ENCODE assay signal across 8 mouse cellular contexts in the genomic region with DNA sequence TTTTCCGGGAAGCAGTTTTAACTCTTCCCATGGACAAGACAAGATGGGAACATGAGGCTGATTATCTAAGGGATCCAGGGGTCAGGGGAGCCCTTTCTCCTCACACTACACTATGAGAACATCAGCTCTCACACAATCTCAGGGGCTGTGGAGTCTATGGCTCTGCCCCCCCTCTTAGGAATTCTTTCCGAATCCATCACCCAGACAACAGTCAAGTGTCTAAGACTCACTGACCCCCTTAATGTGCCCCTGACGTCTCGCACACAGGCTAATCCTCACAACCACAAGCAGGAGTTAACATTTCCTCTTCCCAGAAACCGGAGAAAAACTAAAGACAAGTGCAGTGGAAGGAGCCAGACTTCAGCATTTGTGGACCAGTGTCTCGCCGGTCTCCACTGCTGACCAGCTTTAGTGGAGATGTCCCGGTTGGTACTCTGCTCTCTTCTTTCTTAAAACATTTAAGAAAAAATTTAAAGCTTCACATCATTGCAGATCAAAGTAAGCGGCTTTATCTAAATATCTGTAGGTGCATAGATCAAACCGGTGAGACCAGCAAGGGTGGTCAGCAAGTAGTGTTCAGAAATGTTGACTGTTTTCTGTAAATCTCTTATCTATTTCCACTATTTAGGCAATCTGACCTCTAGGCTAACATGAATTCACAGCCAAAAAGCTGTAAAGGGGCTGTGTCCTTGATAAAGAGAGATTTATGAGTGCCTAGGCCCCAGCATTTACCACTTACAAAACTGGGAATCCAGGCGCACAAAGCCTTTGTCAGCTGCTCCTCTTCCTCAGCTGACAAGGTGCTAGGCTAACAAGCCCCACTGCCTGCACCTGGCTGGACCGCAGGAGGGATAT. TPM values are rescaled to one million over a fixed set of nuclear protein-coding genes. Genes with fewer than 3 reads are reported as not detected.
DNase-seq lines count a peak whose midpoint lies in the region; ATAC-seq lines count a peak whose summit lies in the region.

No protein-coding gene starts in this region.

- H3K9ac ChIP-seq in kidney, embryonic 14.5 days (ENCODE audit: low read depth, low read length), result peak overlapping the region; percentile 34; the same call in 1 of the 2 replicates
- H3K9ac ChIP-seq in hindbrain, embryonic 14.5 days, result peak overlapping the region; percentile 82
- peak overlapping the region; percentile 38 for H3K9ac ChIP-seq in midbrain, embryonic 14.5 days (replicated peaks; ENCODE audit: low read length)

- H3K9me3 ChIP-seq in kidney, embryonic 14.5 days (ENCODE audit: control insufficient read depth, low read length), result no peaks in the 10 kb centered on the region
- H3K9me3 ChIP-seq in hindbrain, embryonic 14.5 days (ENCODE audit: control insufficient read depth, low read length), result no peaks in the 10 kb centered on the region
- no peaks in the 10 kb centered on the region for H3K9me3 ChIP-seq in midbrain, embryonic 14.5 days (ENCODE audit: control insufficient read depth, low read length)

- H3K4me2 ChIP-seq in kidney, embryonic 14.5 days (replicated peaks; ENCODE audit: low read depth, low read length), result peak overlapping the region; percentile 93
- peak overlapping the region; percentile 97 for H3K4me2 ChIP-seq in hindbrain, embryonic 14.5 days (replicated peaks)
- peak overlapping the region; percentile 87 for H3K4me2 ChIP-seq in midbrain, embryonic 14.5 days (ENCODE audit: low read length)

- WGBS in kidney, embryonic 14.5 days, result 63% methylated on average over 12 of the region's 12 CpGs
- 27% methylated on average over 12 of the region's 12 CpGs for WGBS in hindbrain, embryonic 14.5 days
- 19% methylated on average over 12 of the region's 12 CpGs for WGBS in midbrain, embryonic 14.5 days

- DNase-seq in kidney, postnatal 10 days, result no peak
- DNase-seq in embryo, embryonic 10.5 days (ENCODE audit: low spot score), result peak; percentile 78
- DNase-seq in hindbrain, embryonic 14.5 days (ENCODE audit: low spot score), result no peak
- peak; percentile 51 for DNase-seq in midbrain, embryonic 14.5 days
- no peak for DNase-seq in left cerebral cortex, adult 11 months (ENCODE audit: low spot score)
- DNase-seq in natural killer cell, adult 2 months (ENCODE audit: low spot score in 2 of 2), result no peak
- no peak for DNase-seq in thymus, postnatal 0 days (ENCODE audit: low spot score)

- H3K36me3 ChIP-seq in kidney, embryonic 14.5 days (ENCODE audit: control insufficient read depth, insufficient read depth, low read length), result no peaks in the 10 kb centered on the region
- peaks cover 47% of the 10 kb centered on the region for H3K36me3 ChIP-seq in hindbrain, embryonic 14.5 days (replicated peaks; ENCODE audit: control insufficient read depth, insufficient read depth)
- peaks cover 30% of the 10 kb centered on the region for H3K36me3 ChIP-seq in midbrain, embryonic 14.5 days (ENCODE audit: control insufficient read depth, insufficient read depth, low read length)

- peak overlapping the region; percentile 22 for H3K4me3 ChIP-seq in kidney, embryonic 14.5 days (ENCODE audit: low read length)
- H3K4me3 ChIP-seq in hindbrain, embryonic 14.5 days (replicated peaks; ENCODE audit: low read length), result peak overlapping the region; percentile 70
- H3K4me3 ChIP-seq in midbrain, embryonic 14.5 days (replicated peaks; ENCODE audit: low read depth, low read length), result peak overlapping the region; percentile 65

- peaks cover 12% of the 10 kb centered on the region; the same call in 1 of the 2 replicates for H3K4me1 ChIP-seq in kidney, embryonic 14.5 days (ENCODE audit: control insufficient read depth, insufficient read depth, low read length)
- H3K4me1 ChIP-seq in hindbrain, embryonic 14.5 days (replicated peaks; ENCODE audit: control insufficient read depth, insufficient read depth, low read length), result peaks cover 18% of the 10 kb centered on the region
- peaks cover 29% of the 10 kb centered on the region for H3K4me1 ChIP-seq in midbrain, embryonic 14.5 days (ENCODE audit: control insufficient read depth, insufficient read depth, low read length)

- H3K27me3 ChIP-seq in kidney, embryonic 14.5 days (ENCODE audit: control insufficient read depth, insufficient read depth, low read length), result no peaks in the 10 kb centered on the region; the same call in 1 of the 2 replicates
- no peaks in the 10 kb centered on the region for H3K27me3 ChIP-seq in hindbrain, embryonic 14.5 days (ENCODE audit: control insufficient read depth, insufficient read depth, low read length)
- no peaks in the 10 kb centered on the region; the same call in 1 of the 2 replicates for H3K27me3 ChIP-seq in midbrain, embryonic 14.5 days (ENCODE audit: control insufficient read depth, insufficient read depth, low read length)

- H3K27ac ChIP-seq in kidney, embryonic 14.5 days (ENCODE audit: low read depth, low read length), result no peak overlapping the region
- peak overlapping the region; percentile 75 for H3K27ac ChIP-seq in hindbrain, embryonic 14.5 days
- H3K27ac ChIP-seq in midbrain, embryonic 14.5 days (replicated peaks; ENCODE audit: low read depth, low read length), result peak overlapping the region; percentile 71

- ATAC-seq in kidney, embryonic 14.5 days (ENCODE audit: low FRiP score, low TSS enrichment), result no peak
- ATAC-seq in hindbrain, embryonic 14.5 days (ENCODE audit: low FRiP score), result no peak
- no peak for ATAC-seq in midbrain, embryonic 14.5 days (ENCODE audit: low FRiP score, low TSS enrichment)

RNA-seq across cellular contexts. Expression of a gene that starts 37.5 kb away (rescaled TPM):
- polyA plus RNA-seq in kidney, embryonic 14.5 days (2014; fragmentation: Nextera tagmentation; extraction: Ambion mirVana), result 48.1 and 60.9 TPM in 2 replicates
- polyA plus RNA-seq in hindbrain, embryonic 14.5 days (2014; fragmentation: Nextera tagmentation; extraction: Ambion mirVana), result 65.1 and 72.0 TPM in 2 replicates
- 48.6 and 54.9 TPM in 2 replicates for polyA plus RNA-seq in midbrain, embryonic 14.5 days (2014; fragmentation: Nextera tagmentation; extraction: Ambion mirVana)
- polyA plus RNA-seq in thymus, postnatal 0 days (2015; fragmentation: Nextera tagmentation; extraction: Ambion mirVana), result 37.4 and 42.7 TPM in 2 replicates

RNA-seq across cellular contexts. Expression of a gene that starts 42.2 kb away (rescaled TPM):
- polyA plus RNA-seq in kidney, embryonic 14.5 days (2014; fragmentation: Nextera tagmentation; extraction: Ambion mirVana), result 5.7 and 10.3 TPM in 2 replicates
- 35.3 and 37.2 TPM in 2 replicates for polyA plus RNA-seq in hindbrain, embryonic 14.5 days (2014; fragmentation: Nextera tagmentation; extraction: Ambion mirVana)
- 31.5 and 35.1 TPM in 2 replicates for polyA plus RNA-seq in midbrain, embryonic 14.5 days (2014; fragmentation: Nextera tagmentation; extraction: Ambion mirVana)
- polyA plus RNA-seq in thymus, postnatal 0 days (2015; fragmentation: Nextera tagmentation; extraction: Ambion mirVana), result 0.91 and 1.0 TPM in 2 replicates

RNA-seq across cellular contexts. Expression of a gene that starts 49.3 kb away (rescaled TPM):
- 8.7 and 9.3 TPM in 2 replicates for polyA plus RNA-seq in kidney, embryonic 14.5 days (2014; fragmentation: Nextera tagmentation; extraction: Ambion mirVana)
- 1.7 and 2.1 TPM in 2 replicates for polyA plus RNA-seq in hindbrain, embryonic 14.5 days (2014; fragmentation: Nextera tagmentation; extraction: Ambion mirVana)
- 0.89 and 1.1 TPM in 2 replicates for polyA plus RNA-seq in midbrain, embryonic 14.5 days (2014; fragmentation: Nextera tagmentation; extraction: Ambion mirVana)
- polyA plus RNA-seq in thymus, postnatal 0 days (2015; fragmentation: Nextera tagmentation; extraction: Ambion mirVana), result 6.2 and 6.3 TPM in 2 replicates

RNA-seq across cellular contexts. Expression of a gene that starts 54.0 kb away (rescaled TPM):
- polyA plus RNA-seq in kidney, embryonic 14.5 days (2014; fragmentation: Nextera tagmentation; extraction: Ambion mirVana), result 15.7 and 20.6 TPM in 2 replicates
- polyA plus RNA-seq in hindbrain, embryonic 14.5 days (2014; fragmentation: Nextera tagmentation; extraction: Ambion mirVana), result 11.9 and 14.9 TPM in 2 replicates
- polyA plus RNA-seq in midbrain, embryonic 14.5 days (2014; fragmentation: Nextera tagmentation; extraction: Ambion mirVana), result 2.5 and 3.7 TPM in 2 replicates
- polyA plus RNA-seq in thymus, postnatal 0 days (2015; fragmentation: Nextera tagmentation; extraction: Ambion mirVana), result 17.2 and 17.5 TPM in 2 replicates

RNA-seq across cellular contexts. Expression of a gene that starts 55.1 kb away (rescaled TPM):
- polyA plus RNA-seq in kidney, embryonic 14.5 days (2014; fragmentation: Nextera tagmentation; extraction: Ambion mirVana), result 0.72 and 1.0 TPM in 2 replicates
- polyA plus RNA-seq in hindbrain, embryonic 14.5 days (2014; fragmentation: Nextera tagmentation; extraction: Ambion mirVana), result 0.83 and 1.8 TPM in 2 replicates
- polyA plus RNA-seq in midbrain, embryonic 14.5 days (2014; fragmentation: Nextera tagmentation; extraction: Ambion mirVana), result 1.5 TPM in 1 of 2 replicates, not detected in the other
- 2.0 and 2.7 TPM in 2 replicates for polyA plus RNA-seq in thymus, postnatal 0 days (2015; fragmentation: Nextera tagmentation; extraction: Ambion mirVana)

Comparison
In these comparisons a context has a peak if more than half of its experiments do, and no peak if none do; other contexts are left out.
1. DNase-seq: peak in embryo, embryonic 10.5 days (single experiment) and midbrain, embryonic 14.5 days (single experiment); none in kidney, postnatal 10 days (single experiment), hindbrain, embryonic 14.5 days (single experiment), left cerebral cortex, adult 11 months (single experiment), natural killer cell, adult 2 months (0 of 2) and thymus, postnatal 0 days (single experiment).
2. Peak in every context shown above with its lines, with median percentiles within 50 percentile points of each other: H3K4me2 ChIP-seq, H3K4me3 ChIP-seq and H3K9ac ChIP-seq.